Mouse (Mus musculus): ENCODE measurements around the gene Zmiz2. TPM values are rescaled to one million over a fixed set of nuclear protein-coding genes. Genes with fewer than 3 reads are reported as not detected.

Zmiz2 gene
- polyA plus RNA-seq, 1 experiment from 2014 or later = 40.4 TPM

GRCm38 (mm10) chr11:6391516-6392276, 2.8 kb downstream of the Zmiz2 start:
- WGBS = 90% methylated on average over 8 of the region's 8 CpGs
- no peak overlapping the region for H3K9ac ChIP-seq (replicated peaks; ENCODE audit: low read depth, low read length)
- H3K27ac ChIP-seq (ENCODE audit: low read length) = no peak overlapping the region
- H3K4me1 ChIP-seq (replicated peaks; ENCODE audit: control insufficient read depth, insufficient read depth, low read length) = peaks cover 28% of the 10 kb centered on the region
- no peak for ATAC-seq
- peaks cover 22% of the 10 kb centered on the region for H3K36me3 ChIP-seq (ENCODE audit: control insufficient read depth, insufficient read depth)
- no peaks in the 10 kb centered on the region for H3K27me3 ChIP-seq (replicated peaks; ENCODE audit: control insufficient read depth, insufficient read depth, low read length)
- no peak overlapping the region for H3K4me3 ChIP-seq (replicated peaks; ENCODE audit: low read length)
- no peaks in the 10 kb centered on the region for H3K9me3 ChIP-seq (ENCODE audit: control insufficient read depth, low read length)
- H3K4me2 ChIP-seq (ENCODE audit: low read length) = no peak overlapping the region

GRCm38 (mm10) chr11:6392857-6393256, 4.0 kb downstream of the Zmiz2 start:
- H3K27ac ChIP-seq (ENCODE audit: low read length) = no peak overlapping the region
- WGBS = 93% methylated on average over 6 of the region's 6 CpGs
- H3K4me1 ChIP-seq (replicated peaks; ENCODE audit: control insufficient read depth, insufficient read depth, low read length) = peaks cover 28% of the 10 kb centered on the region
- no peak overlapping the region for H3K4me2 ChIP-seq (ENCODE audit: low read length)
- H3K36me3 ChIP-seq (ENCODE audit: control insufficient read depth, insufficient read depth) = peaks cover 30% of the 10 kb centered on the region
- H3K4me3 ChIP-seq (replicated peaks; ENCODE audit: low read length) = no peak overlapping the region
- H3K9me3 ChIP-seq (ENCODE audit: control insufficient read depth, low read length) = no peaks in the 10 kb centered on the region
- no peak overlapping the region for H3K9ac ChIP-seq (replicated peaks; ENCODE audit: low read depth, low read length)
- no peaks in the 10 kb centered on the region for H3K27me3 ChIP-seq (replicated peaks; ENCODE audit: control insufficient read depth, insufficient read depth, low read length)
- ATAC-seq = no peak

DNA sequence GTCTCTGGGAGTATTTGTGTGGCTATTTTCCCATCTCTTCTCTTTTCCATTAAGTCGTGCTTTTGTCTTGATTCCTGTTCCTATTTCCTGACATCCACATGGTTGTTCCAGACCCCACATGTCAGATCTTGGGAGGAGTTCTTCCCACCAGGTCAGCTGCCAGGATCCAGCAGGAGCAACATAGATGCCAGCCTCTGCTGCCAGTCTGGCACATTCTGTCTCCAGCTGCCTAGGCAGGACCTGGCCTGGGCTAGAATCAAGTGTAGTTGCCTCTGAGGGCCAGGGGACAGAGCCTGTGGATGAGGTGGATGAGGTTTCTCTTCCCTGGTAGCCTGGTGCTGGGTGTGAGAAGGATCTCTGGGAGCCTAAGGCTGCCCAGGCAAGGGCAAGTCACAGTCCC, 5.0 kb downstream of the Zmiz2 start:
- Histone ChIP-seq H3K9ac (replicated peaks; ENCODE audit: low read depth, low read length) (no peak overlapping the region), H3K4me1 (replicated peaks; ENCODE audit: control insufficient read depth, insufficient read depth, low read length) (peaks cover 28% of the 10 kb centered on the region), H3K27ac (ENCODE audit: low read length) (no peak overlapping the region), H3K36me3 (ENCODE audit: control insufficient read depth, insufficient read depth) (peaks cover 34% of the 10 kb centered on the region), H3K4me3 (replicated peaks; ENCODE audit: low read length) (no peak overlapping the region), H3K4me2 (ENCODE audit: low read length) (no peak overlapping the region), H3K27me3 (replicated peaks; ENCODE audit: control insufficient read depth, insufficient read depth, low read length) (no peaks in the 10 kb centered on the region), H3K9me3 (ENCODE audit: control insufficient read depth, low read length) (no peaks in the 10 kb centered on the region)
- 70% methylated on average over 1 of the region's 1 CpGs for WGBS
- no peak for ATAC-seq

- no peak overlapping the region for H3K9ac ChIP-seq (replicated peaks; ENCODE audit: low read depth, low read length)
- no peak for ATAC-seq
- H3K36me3 ChIP-seq (ENCODE audit: control insufficient read depth, insufficient read depth) = peaks cover 47% of the 10 kb centered on the region
- no peak overlapping the region for H3K4me2 ChIP-seq (ENCODE audit: low read length)
- no peak overlapping the region for H3K27ac ChIP-seq (ENCODE audit: low read length)
- H3K27me3 ChIP-seq (replicated peaks; ENCODE audit: control insufficient read depth, insufficient read depth, low read length) = no peaks in the 10 kb centered on the region
- H3K4me1 ChIP-seq (replicated peaks; ENCODE audit: control insufficient read depth, insufficient read depth, low read length) = peaks cover 21% of the 10 kb centered on the region
- 91% methylated on average over 5 of the region's 5 CpGs for WGBS
- no peak overlapping the region for H3K4me3 ChIP-seq (replicated peaks; ENCODE audit: low read length)
- no peaks in the 10 kb centered on the region for H3K9me3 ChIP-seq (ENCODE audit: control insufficient read depth, low read length)
Measured at GRCm38 (mm10) chr11:6395565-6395964, 6.7 kb downstream of the Zmiz2 start.

- Histone ChIP-seq H3K9ac (replicated peaks; ENCODE audit: low read depth, low read length) (no peak overlapping the region), H3K27ac (ENCODE audit: low read length) (no peak overlapping the region), H3K27me3 (replicated peaks; ENCODE audit: control insufficient read depth, insufficient read depth, low read length) (no peaks in the 10 kb centered on the region), H3K4me2 (ENCODE audit: low read length) (no peak overlapping the region), H3K4me3 (replicated peaks; ENCODE audit: low read length) (no peak overlapping the region), H3K36me3 (ENCODE audit: control insufficient read depth, insufficient read depth) (peaks cover 61% of the 10 kb centered on the region), H3K9me3 (ENCODE audit: control insufficient read depth, low read length) (no peaks in the 10 kb centered on the region), H3K4me1 (replicated peaks; ENCODE audit: control insufficient read depth, insufficient read depth, low read length) (peaks cover 5% of the 10 kb centered on the region; the same call in 1 of the 2 replicates)
- WGBS = 93% methylated on average over 10 of the region's 10 CpGs
- ATAC-seq = no peak
Measured at GRCm38 (mm10) chr11:6398141-6398540, 9.3 kb downstream of the Zmiz2 start.

DNA sequence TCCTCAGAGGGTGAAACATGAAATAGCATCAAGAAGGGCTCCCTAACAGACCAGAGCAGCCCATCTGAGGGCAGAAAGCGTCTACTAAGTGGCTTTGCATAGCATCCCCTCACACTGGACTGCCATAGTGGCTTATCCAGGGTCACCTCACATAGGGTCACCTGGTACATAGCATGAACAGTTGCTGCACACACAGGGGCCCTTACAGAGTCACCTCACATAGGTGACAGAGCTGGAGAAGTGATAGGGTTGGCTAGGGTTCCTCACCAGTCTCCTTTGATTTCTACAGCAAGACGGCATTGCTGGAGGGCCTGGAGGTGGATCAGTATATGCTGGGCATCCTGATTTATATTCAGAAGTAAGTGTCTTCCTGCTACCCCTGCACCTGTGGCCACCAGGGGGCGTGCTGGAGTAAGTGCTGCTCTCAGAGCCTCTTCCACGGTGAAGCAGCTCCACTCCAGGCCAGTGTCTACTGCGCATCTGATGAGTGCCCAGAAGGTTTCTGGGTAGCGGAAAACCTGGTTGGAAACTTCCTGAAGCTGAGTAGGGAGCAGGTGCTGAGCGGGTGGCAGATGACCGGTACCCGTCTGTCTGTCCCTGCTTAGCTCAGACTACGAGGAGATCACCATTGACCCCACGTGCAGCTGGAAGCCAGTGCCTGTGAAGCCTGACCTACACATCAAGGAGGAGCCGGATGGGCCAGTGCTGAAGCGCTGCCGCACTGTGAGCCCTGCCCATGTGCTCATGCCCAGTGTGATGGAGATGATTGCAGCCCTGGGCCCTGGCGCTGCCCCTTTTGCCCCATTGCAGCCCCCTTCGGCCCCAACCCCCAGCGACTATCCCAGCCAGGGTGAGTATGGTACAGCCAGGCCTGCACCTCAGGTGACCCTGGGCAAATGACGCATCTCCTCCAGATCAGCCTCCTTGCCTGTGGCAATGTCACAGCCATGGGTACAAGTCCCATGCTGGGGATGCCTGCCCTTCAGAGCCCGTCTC, 13.9 kb downstream of the Zmiz2 start:
- 89% methylated on average over 19 of the region's 19 CpGs for WGBS
- no peaks in the 10 kb centered on the region for H3K9me3 ChIP-seq (ENCODE audit: control insufficient read depth, low read length)
- no peaks in the 10 kb centered on the region for H3K4me1 ChIP-seq (replicated peaks; ENCODE audit: control insufficient read depth, insufficient read depth, low read length)
- peaks cover 65% of the 10 kb centered on the region for H3K36me3 ChIP-seq (ENCODE audit: control insufficient read depth, insufficient read depth)
- H3K27me3 ChIP-seq (replicated peaks; ENCODE audit: control insufficient read depth, insufficient read depth, low read length) = no peaks in the 10 kb centered on the region
- H3K27ac ChIP-seq (ENCODE audit: low read length) = no peak overlapping the region
- no peak for ATAC-seq
- H3K4me3 ChIP-seq (replicated peaks; ENCODE audit: low read length) = no peak overlapping the region
- H3K9ac ChIP-seq (replicated peaks; ENCODE audit: low read depth, low read length) = no peak overlapping the region
- H3K4me2 ChIP-seq (ENCODE audit: low read length) = no peak overlapping the region

DNA sequence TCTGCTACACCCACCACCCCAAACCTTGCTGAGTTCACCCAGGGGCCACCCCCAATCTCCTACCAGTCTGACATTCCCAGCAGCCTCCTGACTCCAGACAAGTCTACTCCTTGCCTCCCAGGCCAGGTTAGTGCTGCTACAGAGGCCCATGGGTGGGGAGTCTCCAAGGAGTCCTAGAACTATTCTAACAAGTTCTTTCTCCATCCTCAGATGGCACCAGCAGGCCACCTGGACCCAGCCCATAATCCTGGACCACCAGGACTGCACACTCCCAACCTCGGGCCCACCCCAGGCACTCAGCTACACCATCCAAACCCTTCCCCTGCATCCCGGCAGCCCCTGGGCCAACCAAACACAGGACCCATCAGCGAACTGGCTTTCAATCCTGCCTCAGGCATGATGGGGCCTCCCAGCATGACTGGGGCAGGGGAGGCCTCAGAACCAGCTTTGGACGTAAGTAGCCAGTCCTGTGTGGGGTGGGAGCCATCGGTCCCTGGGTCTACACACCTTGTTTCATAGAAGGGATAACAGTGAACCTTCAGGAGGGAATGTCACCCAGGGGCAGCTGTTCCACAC, 15.0 kb downstream of the Zmiz2 start:
- H3K4me2 ChIP-seq (ENCODE audit: low read length) = no peak overlapping the region
- no peaks in the 10 kb centered on the region for H3K9me3 ChIP-seq (ENCODE audit: control insufficient read depth, low read length)
- 91% methylated on average over 5 of the region's 5 CpGs for WGBS
- no peaks in the 10 kb centered on the region for H3K4me1 ChIP-seq (replicated peaks; ENCODE audit: control insufficient read depth, insufficient read depth, low read length)
- H3K27ac ChIP-seq (ENCODE audit: low read length) = no peak overlapping the region
- H3K9ac ChIP-seq (replicated peaks; ENCODE audit: low read depth, low read length) = no peak overlapping the region
- peaks cover 61% of the 10 kb centered on the region for H3K36me3 ChIP-seq (ENCODE audit: control insufficient read depth, insufficient read depth)
- H3K4me3 ChIP-seq (replicated peaks; ENCODE audit: low read length) = no peak overlapping the region
- ATAC-seq = no peak
- no peaks in the 10 kb centered on the region for H3K27me3 ChIP-seq (replicated peaks; ENCODE audit: control insufficient read depth, insufficient read depth, low read length)

GRCm38 (mm10) chr11:6404699-6405566, 16.1 kb downstream of the Zmiz2 start:
- Histone ChIP-seq H3K4me3 (replicated peaks; ENCODE audit: low read length) (no peak overlapping the region), H3K4me2 (ENCODE audit: low read length) (no peak overlapping the region), H3K4me1 (replicated peaks; ENCODE audit: control insufficient read depth, insufficient read depth, low read length) (no peaks in the 10 kb centered on the region), H3K27me3 (replicated peaks; ENCODE audit: control insufficient read depth, insufficient read depth, low read length) (no peaks in the 10 kb centered on the region), H3K9me3 (ENCODE audit: control insufficient read depth, low read length) (no peaks in the 10 kb centered on the region), H3K36me3 (ENCODE audit: control insufficient read depth, insufficient read depth) (peaks cover 54% of the 10 kb centered on the region), H3K9ac (replicated peaks; ENCODE audit: low read depth, low read length) (no peak overlapping the region), H3K27ac (ENCODE audit: low read length) (no peak overlapping the region)
- no peak for ATAC-seq
- 86% methylated on average over 9 of the region's 9 CpGs for WGBS

Measured in forebrain, embryonic 16.5 days (tissue).